Mouse (Mus musculus) CH12.LX (cell line): ENCODE measurements around the gene Ttf1.

ENCODE experiments used
- CHD1 ChIP-seq: IDR thresholded peaks from 2 replicates; pipeline ENCODE4 v1.6.1; 2012; ENCODE audit warnings: low read depth, low read length, improper control_type of control experiment, inconsistent platforms
- CTCF ChIP-seq, 2 experiments: IDR thresholded peaks in 1 of 2; conservative IDR thresholded peaks in 1 of 2; 2 replicates each; pipeline ENCODE4 v1.5.1; 2011 to 2012; ENCODE audit warnings: low read depth in 2 of 2, low read length in 2 of 2, improper control_type of control experiment in 1 of 2, inconsistent platforms in 1 of 2, mild to moderate bottlenecking in 1 of 2, moderate library complexity in 1 of 2
- EP300 ChIP-seq: IDR thresholded peaks from 2 replicates; pipeline ENCODE4 v1.6.1; 2011; ENCODE audit warnings: low read length, improper control_type of control experiment
- JUND ChIP-seq: conservative IDR thresholded peaks from 2 replicates; pipeline ENCODE4 v1.6.1; 2011; ENCODE audit warnings: low read depth, low read length, improper control_type of control experiment
- MAX ChIP-seq: IDR thresholded peaks from 2 replicates; pipeline ENCODE4 v1.6.1; 2011; ENCODE audit warnings: low read length, improper control_type of control experiment
- MAZ ChIP-seq: IDR thresholded peaks from 2 replicates; pipeline ENCODE4 v1.6.1; 2012; ENCODE audit warnings: low read depth, mild to moderate bottlenecking, inconsistent platforms, low read length, improper control_type of control experiment, moderate library complexity
- NRF1 ChIP-seq: IDR thresholded peaks from 2 replicates; pipeline ENCODE4 v1.6.1; 2014; ENCODE audit warnings: low read depth, mild to moderate bottlenecking, inconsistent platforms, low read length, improper control_type of control experiment, moderate library complexity
- POLR2A ChIP-seq: IDR thresholded peaks from 2 replicates; pipeline ENCODE4 v1.6.1; 2011; ENCODE audit warnings: low read depth, mild to moderate bottlenecking, improper control_type of control experiment, low read length
- SMC3 ChIP-seq: IDR thresholded peaks from 2 replicates; pipeline ENCODE4 v1.6.1; 2011; ENCODE audit warnings: low read depth, low read length, improper control_type of control experiment
- USF1 ChIP-seq: IDR thresholded peaks from 2 replicates; pipeline ENCODE4 v1.6.1; 2014; ENCODE audit warnings: low read depth, mild to moderate bottlenecking, inconsistent platforms, low read length, improper control_type of control experiment
- ZKSCAN1 ChIP-seq: IDR thresholded peaks from 2 replicates; pipeline ENCODE4 v1.6.1; 2012; ENCODE audit warnings: low read depth, inconsistent platforms, low read length, improper control_type of control experiment, borderline replicate concordance
- ZMIZ1 ChIP-seq: IDR thresholded peaks from 2 replicates; pipeline ENCODE4 v1.6.1; 2012; ENCODE audit warnings: low read depth, mild to moderate bottlenecking, inconsistent platforms, low read length, improper control_type of control experiment

GRCm38 (mm10) chr2:29053802-29054544, 6.1 kb upstream of the Ttf1 start:
- no peak for TF ChIP-seq JUND
- TF ChIP-seq ZKSCAN1, result no peak
- TF ChIP-seq POLR2A, result no peak
- no peak for TF ChIP-seq USF1
- TF ChIP-seq EP300, result no peak
- peak; percentile 62 for TF ChIP-seq MAX
- TF ChIP-seq NRF1, result no peak
- 0 out of 2 replicates have a peak, but pooled peaks have one; percentile 7 for TF ChIP-seq MAZ
- peak; percentile 41; the same call in 1 of the 2 replicates for TF ChIP-seq SMC3
- peak; percentile 62 to 86 for TF ChIP-seq CTCF (conservative IDR thresholded peaks at IDR 0.05 in 1 of 2, IDR thresholded peaks at IDR 0.05 in 1 of 2; ENCODE audit: low read depth in 2 of 2, low read length in 2 of 2)
- no peak for TF ChIP-seq CHD1
- no peak for TF ChIP-seq ZMIZ1
